Mouse (Mus musculus) erythroblast, embryonic 14.5 days (primary cell): ENCODE measurements at regions not wholly inside any gene's neighbourhood (a gene's known extent, or its start where the extent isn't known, plus 50 kb on each side); places are given as distances from the start of the nearest gene placed in this dataset.
"Not testable (repeated sequence)": the region's sequence is repeated elsewhere in the genome, so short reads cannot be mapped to it uniquely, and the experiment has no call there.

ENCODE experiments used
- H3K27me3 ChIP-seq: 2 replicates; pipeline ENCODE4 v1.6.1; 2012; ENCODE audit warnings: inconsistent platforms; ENCODE audit not compliant: control insufficient read depth
- H3K36me3 ChIP-seq: 2 replicates; pipeline ENCODE4 v1.6.1; 2012; ENCODE audit warnings: mild to moderate bottlenecking, inconsistent platforms; ENCODE audit not compliant: control insufficient read depth
- H3K4me1 ChIP-seq: 2 replicates; pipeline ENCODE4 v1.6.1; 2012; ENCODE audit warnings: inconsistent platforms; ENCODE audit not compliant: control insufficient read depth
- H3K4me3 ChIP-seq: replicated peaks from 2 replicates; pipeline ENCODE3; 2012; ENCODE audit warnings: moderate library complexity, mild to moderate bottlenecking, inconsistent platforms
- H3K9me3 ChIP-seq: 2 replicates; pipeline ENCODE4 v1.6.1; 2012; ENCODE audit warnings: low read length, inconsistent platforms, mixed read lengths; ENCODE audit not compliant: control insufficient read depth
- GATA1 ChIP-seq: IDR thresholded peaks from 2 replicates; pipeline ENCODE4 v1.6.1; 2012; ENCODE audit warnings: low read length, inconsistent platforms, mixed read lengths
- TAL1 ChIP-seq: IDR thresholded peaks from 3 replicates; pipeline ENCODE4 v1.6.1; 2012; ENCODE audit warnings: low read length, inconsistent platforms, mixed read lengths

DNA sequence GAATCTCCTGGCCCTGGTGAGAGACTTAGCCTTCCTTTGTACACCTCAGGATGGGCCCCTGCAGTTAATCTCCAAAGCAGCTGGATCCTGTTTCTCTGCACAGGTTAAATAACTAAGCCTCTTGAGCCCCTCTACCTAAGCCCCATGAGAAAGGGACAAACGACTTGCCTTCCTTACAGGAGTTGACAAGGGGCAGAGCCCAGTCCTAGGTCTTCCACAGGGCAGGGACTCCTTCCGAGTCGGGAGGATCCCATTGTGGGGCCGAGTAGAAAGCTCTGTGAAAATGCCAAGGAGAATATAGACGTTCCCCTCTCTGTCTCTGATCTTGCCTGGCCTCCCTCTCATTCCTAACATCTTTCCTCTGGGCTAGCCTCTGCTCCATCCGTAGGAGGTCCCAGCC is 118.7 kb upstream of the Cpsf6 start:
- TF ChIP-seq TAL1 (no peak), GATA1 (no peak)
- Histone ChIP-seq H3K4me1 (no peaks in the 10 kb centered on the region; the same call in 1 of the 2 replicates), H3K9me3 (no peaks in the 10 kb centered on the region), H3K4me3 (no peak overlapping the region), H3K36me3 (no peaks in the 10 kb centered on the region), H3K27me3 (no peaks in the 10 kb centered on the region)

GRCm38 (mm10) chr10:117497565-117498256 is 117.9 kb upstream of the Cpsf6 start:
- no peaks in the 10 kb centered on the region for H3K27me3 ChIP-seq
- H3K4me3 ChIP-seq = no peak overlapping the region
- H3K36me3 ChIP-seq = no peaks in the 10 kb centered on the region
- TF ChIP-seq TAL1 (no peak), GATA1 (no peak; the same call in 1 of the 2 replicates)
- H3K4me1 ChIP-seq = no peaks in the 10 kb centered on the region; the same call in 1 of the 2 replicates
- no peaks in the 10 kb centered on the region for H3K9me3 ChIP-seq

DNA sequence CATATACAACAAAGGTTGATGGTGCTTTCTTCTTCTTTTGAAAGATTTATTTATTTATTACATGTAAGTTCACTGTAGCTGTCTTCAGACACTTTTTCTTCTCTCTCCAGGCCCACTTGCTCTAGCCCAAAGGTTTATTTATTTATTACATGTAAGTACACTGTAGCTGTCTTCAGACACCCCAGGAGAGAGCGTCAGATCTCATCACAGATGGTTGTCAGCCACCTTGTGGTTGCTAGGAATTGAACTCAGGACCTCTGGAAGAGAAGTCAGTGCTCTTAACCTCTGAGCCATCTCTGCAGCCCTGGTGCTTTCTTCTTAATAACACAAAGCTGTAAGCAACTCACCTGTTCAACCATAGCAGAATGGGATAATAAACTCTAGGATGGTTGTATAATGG is 117.3 kb upstream of the Cpsf6 start:
- not testable (repeated sequence) for H3K27me3 ChIP-seq, H3K9me3 ChIP-seq

DNA sequence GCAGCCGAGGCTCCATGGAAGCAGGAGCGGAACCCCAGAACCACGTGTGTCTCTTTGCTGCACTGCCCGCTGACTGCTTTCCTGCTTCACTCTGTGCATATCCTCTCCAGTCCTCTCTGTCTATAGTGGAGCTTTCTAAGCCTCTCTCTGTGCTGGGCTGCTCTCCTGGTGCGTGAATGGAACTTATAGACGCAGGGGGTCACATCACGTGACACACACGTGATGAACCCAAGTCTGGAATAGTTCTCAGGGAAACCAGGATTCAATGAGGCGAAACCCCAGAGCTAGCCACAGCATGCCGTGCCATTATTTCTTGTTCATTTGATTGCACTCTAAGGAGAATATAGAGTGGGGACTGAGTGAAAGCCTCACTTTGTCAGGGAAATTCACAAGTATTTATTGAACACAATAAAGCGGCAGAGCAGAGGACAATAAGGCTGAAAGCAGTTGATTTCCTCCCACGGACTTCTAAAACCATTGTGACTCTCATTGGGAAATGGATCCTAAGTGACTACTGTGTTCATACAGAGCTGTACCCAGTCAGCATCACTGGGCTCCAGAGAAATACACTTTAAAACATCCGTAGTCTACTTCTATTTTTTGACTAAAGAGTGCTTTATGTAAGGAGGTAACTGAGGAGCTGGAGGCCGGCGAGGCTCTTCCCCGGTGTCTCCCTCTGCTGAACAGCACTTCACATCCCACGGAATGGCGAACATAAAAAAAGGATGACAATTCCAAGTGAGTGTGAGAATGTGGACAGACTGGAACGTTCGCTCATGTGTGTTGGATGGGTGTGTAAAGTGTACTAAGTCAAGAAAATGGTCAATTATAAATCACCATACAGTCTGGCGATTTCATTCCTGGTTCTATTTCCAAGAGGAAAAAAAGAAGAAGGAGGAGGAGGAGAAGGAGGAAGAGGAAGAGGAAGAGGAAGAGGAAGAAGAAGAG is 116.5 kb upstream of the Cpsf6 start:
- TF ChIP-seq GATA1 = no peak
- TF ChIP-seq TAL1 = no peak
- no peaks in the 10 kb centered on the region for H3K9me3 ChIP-seq
- no peaks in the 10 kb centered on the region for H3K36me3 ChIP-seq
- H3K27me3 ChIP-seq = no peaks in the 10 kb centered on the region
- H3K4me1 ChIP-seq = no peaks in the 10 kb centered on the region; the same call in 1 of the 2 replicates
- no peak overlapping the region for H3K4me3 ChIP-seq

More for the DNA sequence above, 117.3 kb upstream of the Cpsf6 start:
- H3K36me3 ChIP-seq, H3K4me3 ChIP-seq, H3K4me1 ChIP-seq: not testable (repeated sequence)

DNA sequence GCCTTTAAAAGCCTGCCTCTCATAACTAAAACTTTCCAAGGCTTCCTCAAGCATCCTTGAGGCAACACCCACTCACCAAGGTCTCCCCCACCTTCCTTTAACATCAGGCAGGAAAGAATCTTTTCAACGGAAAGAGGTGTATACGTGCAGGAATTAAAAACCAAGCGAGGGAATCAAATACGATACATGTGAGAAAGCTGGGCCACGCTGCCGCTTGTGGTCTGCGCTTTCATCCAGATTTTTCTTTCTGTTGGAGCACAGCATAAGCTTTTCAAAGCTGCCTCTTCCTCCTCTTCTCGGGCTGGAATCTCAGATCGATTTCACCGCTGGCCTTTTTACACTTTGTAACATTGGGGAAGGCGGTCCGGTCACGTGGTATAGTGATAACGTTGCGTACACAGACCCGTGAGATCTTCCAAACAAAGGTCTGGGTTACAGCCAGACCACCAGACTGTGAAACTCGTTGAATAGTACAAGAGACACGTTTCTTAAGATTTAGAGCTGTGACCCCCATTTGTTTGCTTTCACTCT is 114.4 kb upstream of the Cpsf6 start:
- Histone ChIP-seq H3K4me3 (peak overlapping the region; percentile 15), H3K4me1 (no peaks in the 10 kb centered on the region; the same call in 1 of the 2 replicates), H3K36me3 (no peaks in the 10 kb centered on the region), H3K27me3 (no peaks in the 10 kb centered on the region), H3K9me3 (peaks cover 3% of the 10 kb centered on the region; the same call in 1 of the 2 replicates)
- no peak for TF ChIP-seq GATA1
- no peak for TF ChIP-seq TAL1

DNA sequence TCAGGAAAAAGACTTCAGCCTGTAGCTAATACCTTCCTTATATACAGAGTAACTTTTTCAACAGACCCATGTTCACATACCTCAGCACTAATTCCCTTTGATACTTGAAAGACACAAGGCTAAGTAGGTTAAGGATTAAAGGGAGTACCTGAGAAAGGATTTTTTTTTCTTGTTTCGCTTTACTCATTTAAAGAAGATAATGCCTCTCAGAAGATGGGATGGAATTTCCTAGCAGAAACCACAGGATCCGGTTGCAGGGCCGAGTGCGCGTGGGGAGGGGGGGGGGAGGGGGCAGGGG is 114.0 kb upstream of the Cpsf6 start:
- no peak overlapping the region for H3K4me3 ChIP-seq

DNA sequence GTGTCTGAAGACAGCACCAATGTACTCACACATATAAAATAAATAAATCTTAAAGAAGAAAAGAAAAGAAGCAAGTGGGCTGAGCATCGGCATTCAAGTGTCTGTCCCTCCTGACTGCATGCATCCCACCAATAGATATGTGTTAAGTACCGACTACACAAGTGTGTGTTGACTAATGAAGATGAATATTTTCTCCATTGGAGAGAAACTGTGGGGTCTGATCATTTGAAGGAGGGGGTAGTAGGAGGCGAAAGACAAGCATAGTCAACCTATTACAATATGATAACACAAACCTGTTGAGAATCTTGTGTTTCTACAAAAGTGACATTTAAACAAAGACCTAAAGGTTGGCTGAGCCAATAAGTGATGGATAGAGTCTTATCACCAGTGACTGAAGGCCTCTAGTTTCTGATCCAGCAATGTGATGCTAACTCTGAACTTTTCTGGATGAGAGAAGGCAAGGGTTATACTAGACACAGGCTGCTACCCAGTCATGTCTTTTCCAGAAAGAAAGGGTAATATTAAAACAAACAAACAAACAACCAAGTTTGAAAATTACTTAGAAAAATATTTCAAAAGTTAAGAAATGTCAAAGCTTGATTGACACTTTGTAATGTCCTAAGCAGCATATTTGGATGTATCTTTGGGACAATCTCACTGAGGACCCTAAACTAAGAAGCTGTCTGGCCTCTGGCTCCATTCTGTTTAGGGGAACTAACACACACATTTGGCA is 113.4 kb upstream of the Cpsf6 start:
- no peak overlapping the region for H3K4me3 ChIP-seq
- peaks cover 3% of the 10 kb centered on the region; the same call in 1 of the 2 replicates for H3K9me3 ChIP-seq
- no peaks in the 10 kb centered on the region for H3K27me3 ChIP-seq
- no peaks in the 10 kb centered on the region for H3K36me3 ChIP-seq
- TF ChIP-seq GATA1 (no peak), TAL1 (no peak)
- no peaks in the 10 kb centered on the region; the same call in 1 of the 2 replicates for H3K4me1 ChIP-seq

More for the DNA sequence above, 114.0 kb upstream of the Cpsf6 start:
- Histone ChIP-seq H3K4me1 (no peaks in the 10 kb centered on the region; the same call in 1 of the 2 replicates), H3K27me3 (no peaks in the 10 kb centered on the region), H3K9me3 (peaks cover 3% of the 10 kb centered on the region; the same call in 1 of the 2 replicates), H3K36me3 (no peaks in the 10 kb centered on the region)
- TF ChIP-seq GATA1 (no peak), TAL1 (no peak)

- H3K4me3 ChIP-seq = no peak overlapping the region
- TF ChIP-seq GATA1 (no peak), TAL1 (no peak)
- peaks cover 3% of the 10 kb centered on the region; the same call in 1 of the 2 replicates for H3K9me3 ChIP-seq
- H3K36me3 ChIP-seq = no peaks in the 10 kb centered on the region
- H3K27me3 ChIP-seq = no peaks in the 10 kb centered on the region
- H3K4me1 ChIP-seq = no peaks in the 10 kb centered on the region; the same call in 1 of the 2 replicates
These were observed 112.7 kb upstream of the Cpsf6 start for GRCm38 (mm10) chr10:117492391-117492990.
